In the genomic region with DNA sequence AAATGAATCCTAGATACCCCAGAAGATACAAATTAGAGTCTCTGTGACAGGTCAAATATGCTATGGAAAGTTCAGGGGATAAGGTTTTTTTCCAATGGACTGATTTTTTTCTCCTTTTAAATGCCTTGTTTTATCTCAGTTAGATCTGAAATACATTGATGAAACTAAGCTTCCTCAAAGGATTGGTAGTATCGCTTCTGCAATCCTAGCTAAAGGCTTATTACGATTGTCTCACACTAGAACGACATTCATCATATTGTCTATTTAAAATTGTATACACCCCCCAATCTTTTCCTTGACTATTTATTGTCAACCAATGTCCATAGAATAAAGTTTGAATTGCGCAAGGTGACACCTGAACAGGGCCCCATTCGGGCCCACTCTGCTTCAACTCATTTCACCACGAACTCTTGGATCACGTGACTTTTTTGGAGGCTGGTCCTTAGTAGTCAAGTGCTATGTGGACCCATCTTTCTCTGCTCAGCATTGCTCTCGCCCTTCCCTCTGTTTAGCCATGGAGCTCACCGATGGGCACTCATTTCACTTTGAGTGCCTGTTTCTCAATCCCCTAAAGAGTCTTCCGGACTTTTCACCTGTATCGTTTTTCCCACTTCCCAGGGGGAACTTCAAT, we compare ENCODE assay signal across 15 mouse cellular contexts.
"Had no signal": no experiment of that assay in that cellular context is flagged by ENCODE, and none has a peak within 500 bp of the region (broad histone marks: within the 10 kb centered on the region; RNA-seq: fewer than 3 reads in every experiment).

No protein-coding gene starts in this region.

- H3K27ac ChIP-seq: layer of hippocampus, adult 2 months; left cerebral cortex, adult 2 months; limb, embryonic 10.5 days; liver, embryonic 15.5 days; midbrain, embryonic 10.5 days; neural tube, embryonic 13.5 days had no signal

- H3K27me3 ChIP-seq: liver, embryonic 15.5 days; neural tube, embryonic 13.5 days had no signal

- ATAC-seq: intestine, embryonic 16.5 days; midbrain, embryonic 16.5 days had no signal

- H3K4me2 ChIP-seq: liver, embryonic 11.5 days; liver, embryonic 15.5 days; lung, embryonic 14.5 days; neural tube, embryonic 13.5 days had no signal

- H3K9ac ChIP-seq: liver, embryonic 15.5 days; lung, embryonic 14.5 days; neural tube, embryonic 13.5 days had no signal

- DNase-seq: lung, postnatal 14 days; retina, postnatal 1 day; right cerebral cortex, postnatal 4 days; spleen, adult 18-20 months; thymus, postnatal 36 days had no signal

- H3K9me3 ChIP-seq: limb, embryonic 10.5 days; liver, embryonic 15.5 days; midbrain, embryonic 10.5 days; neural tube, embryonic 13.5 days had no signal

- H3K36me3 ChIP-seq: limb, embryonic 10.5 days; liver, embryonic 15.5 days; midbrain, embryonic 10.5 days; neural tube, embryonic 13.5 days had no signal

- H3K4me1 ChIP-seq: limb, embryonic 10.5 days; liver, embryonic 15.5 days; midbrain, embryonic 10.5 days; neural tube, embryonic 13.5 days had no signal

- H3K4me3 ChIP-seq: layer of hippocampus, adult 2 months; left cerebral cortex, adult 2 months; limb, embryonic 10.5 days; liver, embryonic 15.5 days; midbrain, embryonic 10.5 days; neural tube, embryonic 13.5 days had no signal
